Mouse (Mus musculus): Measurements from ENCODE around the gene Arl3.

Gene Arl3

DNA sequence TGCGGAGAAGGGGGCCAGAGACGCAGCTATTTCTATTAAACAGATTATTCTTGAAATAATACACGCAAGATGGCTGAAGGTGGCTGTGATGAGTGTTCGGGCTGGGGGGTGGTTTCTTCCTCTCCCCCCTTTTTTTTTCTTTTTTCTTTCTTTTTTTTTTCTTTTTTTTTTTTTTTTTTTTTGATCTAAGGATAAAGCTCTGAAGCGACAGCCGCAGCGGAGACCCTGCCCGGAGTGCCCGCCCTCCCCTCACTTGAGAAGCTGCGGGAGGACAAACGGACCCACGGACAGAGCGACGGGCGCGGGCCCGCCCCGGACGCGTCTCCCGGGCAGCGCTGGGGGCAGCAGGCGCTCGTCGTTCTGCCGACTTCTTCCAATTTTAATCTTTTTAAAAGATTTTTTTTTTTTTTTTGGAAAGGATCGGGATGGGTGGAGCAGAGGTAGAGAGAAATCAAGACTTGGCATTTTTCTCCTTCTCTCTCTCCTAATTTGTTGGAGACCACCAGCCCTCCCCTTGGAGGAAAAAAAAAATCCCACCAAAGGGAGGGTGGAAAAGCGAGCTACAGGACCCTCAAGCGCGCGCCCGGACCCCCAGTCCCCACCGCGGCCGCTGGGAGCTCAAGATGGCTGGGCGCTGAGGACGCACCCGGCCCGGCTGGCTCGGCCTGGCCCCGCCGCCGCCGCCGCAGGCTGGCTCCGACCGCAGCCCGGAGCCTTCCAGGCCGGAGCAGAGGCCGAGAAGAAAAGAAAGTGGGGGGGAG is 72.2 kb downstream of the Arl3 start:
- no peak for DNase-seq (ENCODE audit: low spot score in 2 of 2)

- DNase-seq (ENCODE audit: low spot score in 2 of 2): peak; percentile 84 to 95
These were observed 73.0 kb downstream of the Arl3 start for GRCm38 (mm10) chr19:46499836-46500580.

DNA sequence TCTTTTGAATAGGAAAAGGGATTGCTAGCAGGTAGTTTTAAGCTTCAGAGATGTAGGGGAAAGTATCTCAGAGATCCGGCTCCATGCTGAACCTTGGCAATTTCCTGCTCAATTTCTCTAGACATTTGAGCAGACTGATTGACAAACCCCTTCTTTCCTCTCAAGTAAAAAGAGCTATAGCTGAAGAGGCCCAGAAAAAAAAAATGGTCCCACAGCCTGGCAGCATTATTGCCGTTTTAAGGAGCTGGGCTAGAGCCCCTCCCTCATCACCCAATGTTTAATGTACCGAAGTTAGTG is 73.5 kb downstream of the Arl3 start:
- DNase-seq (ENCODE audit: low spot score in 2 of 2): no peak

DNA sequence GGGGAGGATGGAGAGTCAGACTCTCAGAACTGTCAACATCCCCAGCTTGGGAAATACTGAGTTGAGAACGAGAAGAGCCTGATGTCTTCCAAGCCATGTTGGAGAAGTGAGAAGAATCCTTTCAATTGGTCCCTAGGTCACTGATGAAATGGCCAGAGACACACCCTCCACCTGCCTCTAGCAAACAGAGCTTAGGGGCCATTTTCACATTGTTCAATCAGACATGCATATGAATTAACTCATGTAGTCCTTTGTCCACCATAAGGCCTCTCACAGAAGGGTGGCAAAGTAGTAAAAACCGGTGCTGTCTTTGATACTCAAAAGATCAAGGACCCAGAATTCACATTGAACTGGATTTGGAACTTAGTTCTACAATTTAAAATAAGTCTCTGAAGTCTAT is 75.8 kb downstream of the Arl3 start:
- no peak for DNase-seq (ENCODE audit: low spot score in 2 of 2)

DNA sequence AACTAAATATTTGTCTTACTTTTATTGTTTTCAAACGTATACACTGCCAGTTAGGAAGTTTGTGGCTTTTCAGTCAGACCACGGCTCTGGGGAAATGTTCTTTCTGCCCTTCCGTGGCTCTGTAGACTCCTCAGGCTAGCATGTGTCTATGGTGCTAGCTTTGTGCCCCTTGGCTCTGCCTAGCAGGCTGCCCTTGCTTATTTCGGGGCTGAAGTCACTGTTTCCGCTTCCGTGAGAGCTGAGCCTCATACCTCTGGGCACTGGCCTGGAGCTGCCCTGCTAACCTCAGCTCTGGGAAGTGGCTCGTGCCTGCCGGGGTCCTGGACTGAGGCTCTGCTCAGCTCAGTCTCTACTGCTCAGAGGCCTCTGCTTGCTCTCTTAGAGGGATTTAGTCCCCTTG is 77.9 kb downstream of the Arl3 start:
- no peak for DNase-seq (ENCODE audit: low spot score in 2 of 2)

DNA sequence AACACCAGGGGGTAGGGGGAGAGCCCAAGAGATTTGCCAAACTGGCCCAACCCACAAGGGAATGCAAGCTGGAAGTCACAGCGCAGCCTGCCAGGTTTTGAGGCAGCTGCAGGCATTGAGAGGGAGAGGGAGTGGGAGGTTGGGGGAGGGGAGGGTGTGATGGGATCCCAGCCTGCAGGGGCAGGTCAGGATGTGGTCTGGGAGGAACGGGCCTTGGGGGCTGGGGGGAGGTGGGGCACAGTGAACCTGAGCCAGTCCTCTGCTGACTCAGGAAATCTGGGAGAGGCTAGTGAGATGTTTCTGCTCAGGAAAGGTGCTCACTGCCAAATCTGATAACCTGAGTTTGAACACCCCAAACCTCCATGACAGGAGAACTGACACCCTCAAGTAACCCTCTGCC is 82.4 kb downstream of the Arl3 start:
- no peak for DNase-seq (ENCODE audit: low spot score in 2 of 2)

DNA sequence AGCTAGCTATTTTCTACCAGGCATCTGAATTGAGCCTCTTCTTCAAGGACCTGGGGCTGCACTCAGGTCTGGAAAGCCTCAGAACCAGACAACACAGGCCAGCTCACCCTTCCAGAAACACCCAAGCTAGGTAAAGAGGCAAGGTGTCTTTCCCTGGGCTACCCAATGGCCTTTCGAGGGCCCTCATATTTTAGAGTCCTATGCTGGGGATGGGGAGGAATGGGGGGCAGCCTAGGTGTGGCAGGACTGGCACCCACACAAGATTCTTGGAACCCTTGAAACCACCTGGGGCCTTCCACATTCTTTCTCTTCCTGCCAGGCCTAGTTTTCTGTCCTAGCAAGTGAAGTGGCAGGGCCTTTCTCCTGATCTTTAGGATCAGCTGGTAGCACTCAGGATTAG is 83.5 kb downstream of the Arl3 start:
- DNase-seq (ENCODE audit: low spot score in 2 of 2): no peak

DNA sequence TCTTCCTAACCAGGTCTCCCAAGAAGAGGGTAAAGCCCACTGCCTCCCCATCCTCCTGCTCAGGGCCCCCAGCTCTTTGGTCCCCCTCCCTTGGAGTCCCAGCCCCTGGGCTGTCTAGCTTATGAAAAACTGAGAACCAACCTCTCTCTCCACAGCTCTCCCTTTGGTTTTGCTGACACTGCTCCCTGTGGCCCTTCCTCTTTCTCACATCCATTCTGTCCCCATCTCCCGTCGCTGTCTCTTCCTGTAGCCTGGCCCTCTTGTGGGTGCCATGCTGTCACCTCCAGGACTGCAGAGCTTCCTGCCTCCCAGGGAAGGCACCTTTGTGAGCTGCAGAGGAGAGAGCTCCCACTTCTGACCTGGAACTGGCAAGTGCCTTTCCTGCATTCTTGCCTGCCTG is 86.3 kb downstream of the Arl3 start:
- DNase-seq (ENCODE audit: low spot score in 2 of 2): no peak

DNA sequence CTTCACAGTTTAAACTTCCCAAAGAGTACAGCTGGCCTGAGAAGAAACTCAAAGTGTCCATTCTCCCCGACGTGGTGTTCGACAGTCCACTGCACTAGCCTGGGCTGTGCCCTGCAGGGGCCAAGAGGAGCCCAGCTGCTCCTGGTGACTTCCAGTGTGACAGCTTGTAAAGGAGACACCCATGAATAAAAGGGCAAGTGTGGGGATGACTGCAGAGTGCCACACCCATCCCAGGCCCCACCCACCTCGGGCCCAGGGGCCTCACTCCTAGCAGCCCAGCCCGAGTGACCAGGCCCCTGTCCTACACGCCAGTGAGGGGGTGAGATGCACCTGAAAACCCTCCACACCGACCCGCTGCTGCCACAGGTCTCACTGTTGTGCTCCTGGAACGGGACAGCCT is 87.2 kb downstream of the Arl3 start:
- DNase-seq (ENCODE audit: low spot score in 2 of 2): no peak

GRCm38 (mm10) chr19:46484518-46484917 is 88.5 kb downstream of the Arl3 start:
- no peak for DNase-seq (ENCODE audit: low spot score in 2 of 2)

- DNase-seq (ENCODE audit: low spot score in 2 of 2): no peak
These were observed 89.2 kb downstream of the Arl3 start for GRCm38 (mm10) chr19:46483701-46484328.

DNA sequence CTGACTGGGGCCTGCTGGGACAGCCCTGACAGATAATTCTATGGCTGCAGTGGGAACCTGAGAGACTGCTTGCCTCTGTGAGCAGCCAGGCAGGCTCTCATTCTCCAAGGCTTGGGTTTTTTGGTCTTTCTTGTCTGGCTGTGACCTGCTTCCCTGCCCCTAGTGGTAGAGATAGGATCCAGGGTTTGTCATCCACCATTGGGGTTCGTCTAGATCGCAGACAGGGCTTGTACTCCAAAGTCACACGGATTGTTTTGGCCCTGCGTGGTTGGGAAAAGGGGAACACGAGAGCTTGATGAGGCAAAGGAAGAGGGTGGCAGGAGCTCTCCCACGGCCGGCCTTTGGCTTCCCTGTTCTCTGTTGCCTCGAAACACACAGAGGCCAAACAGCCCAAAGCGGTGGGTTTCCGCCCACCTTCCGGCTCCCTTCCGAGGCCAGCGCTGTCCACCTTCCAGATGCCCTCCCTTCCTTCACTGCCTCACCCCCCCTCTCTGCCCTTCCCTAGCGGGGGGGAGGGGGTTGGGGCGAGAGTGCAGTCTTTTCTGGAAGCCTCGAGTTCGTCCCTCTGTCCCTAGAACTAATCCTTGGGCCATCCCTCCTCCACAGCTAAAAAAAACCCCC is 90.0 kb downstream of the Arl3 start:
- DNase-seq (ENCODE audit: low spot score in 2 of 2): no peak

DNA sequence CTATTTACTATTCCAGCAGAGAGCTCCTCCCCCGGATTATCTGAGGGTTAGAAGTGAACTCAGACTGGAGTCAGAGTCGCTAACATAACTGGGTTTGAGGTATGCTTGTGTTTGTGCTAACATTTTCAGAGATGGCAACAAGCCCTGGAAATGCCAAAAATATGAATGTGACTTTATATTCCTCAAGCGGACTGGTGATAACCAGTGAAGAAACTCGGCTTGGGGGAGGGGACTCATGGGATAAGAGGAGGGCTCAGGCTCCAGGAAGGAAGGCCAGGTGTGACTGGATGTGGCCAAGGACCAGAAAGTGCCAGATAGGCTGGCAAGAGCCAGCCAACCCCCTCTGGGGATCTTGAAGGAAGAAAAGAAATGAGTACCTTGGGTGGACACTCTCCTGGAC is 91.2 kb downstream of the Arl3 start:
- no peak for DNase-seq (ENCODE audit: low spot score in 2 of 2)

- no peak for DNase-seq (ENCODE audit: low spot score in 2 of 2)
These were observed 91.6 kb downstream of the Arl3 start for GRCm38 (mm10) chr19:46481352-46481751.
